Mouse (Mus musculus) granulocyte monocyte progenitor cell, adult 5-6 weeks (primary cell): ENCODE measurements at regions not wholly inside any gene's neighbourhood (a gene's known extent, or its start where the extent isn't known, plus 50 kb on each side); places are given as distances from the start of the nearest gene placed in this dataset.

Experiments used
- ATAC-seq: replicated peaks from 2 replicates; pipeline ENCODE4 v1.8.0; 2016; ENCODE audit warnings: mild to moderate bottlenecking, moderate TSS enrichment, inconsistent platforms; ENCODE audit not compliant: poor library complexity, severe bottlenecking

GRCm38 (mm10) chr9:67693716-67694115, 65.5 kb upstream of the C2cd4b start:
- no peak for ATAC-seq

- no peak for ATAC-seq
Observed at GRCm38 (mm10) chr9:67698796-67699195, 60.4 kb upstream of the C2cd4b start.

GRCm38 (mm10) chr9:67699846-67700579, 59.2 kb upstream of the C2cd4b start:
- ATAC-seq: peak; percentile 84

- ATAC-seq: no peak
Observed at GRCm38 (mm10) chr9:67708246-67708960, 50.8 kb upstream of the C2cd4b start.
